Mouse (Mus musculus) spleen, adult 10 weeks (tissue): ENCODE data around the gene Cyp1a1. TPM values are rescaled to one million over a fixed set of nuclear protein-coding genes. Genes with fewer than 3 reads are reported as not detected.

Source experiments
- polyA plus RNA-seq: library from polyadenylated mRNA; stranded (reverse); fragments of 350-450 nt; fragmentation: Illumina TruSeq; extraction: RNeasy Lipid Tissue Mini Kit (QIAGEN cat#74804); gene quantifications from one replicate; pipeline ENCODE4 v1.2.3, GENCODE M21; 2015; ENCODE audit warnings: low replicate concordance; ENCODE audit not compliant: insufficient read depth

Gene Cyp1a1
- 0.30 TPM for polyA plus RNA-seq

GRCm38 (mm10) chr9:57687751-57688150, at the start of gene Cyp1a1:
Cyp1a1 (plus strand) TSS chr9:57687928.

GRCm38 (mm10) chr9:57653283-57653682, 34.4 kb upstream of the Cyp1a1 start, which contains the start of gene Csk:
Csk (minus strand) TSS chr9:57653631.

DNA sequence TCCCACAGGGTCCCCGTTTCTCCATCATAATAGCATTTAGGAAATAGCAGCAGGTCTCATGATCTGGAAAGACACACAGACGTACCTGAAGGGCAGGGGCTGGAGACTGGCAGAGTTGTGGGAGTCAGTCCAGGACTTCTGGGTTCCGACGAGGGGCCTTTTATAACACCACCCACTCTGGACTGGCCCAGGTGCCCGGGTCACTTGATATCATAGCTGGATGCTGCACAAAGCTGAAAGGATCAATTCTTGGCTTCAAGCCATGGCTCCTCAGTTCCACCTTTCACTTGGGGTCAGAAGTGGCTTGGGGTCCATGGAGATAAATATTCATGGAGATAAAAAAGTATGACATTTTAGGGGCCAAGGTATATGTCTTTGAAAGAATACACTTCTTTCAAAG, 4.2 kb upstream of the Cyp1a1 start, which contains the start of gene Cyp1a2:
Gene Cyp1a2 (minus strand): TSS at position 184 of the 400 bp plus-strand sequence.

GRCm38 (mm10) chr9:57708068-57708719, 20.5 kb downstream of the Cyp1a1 start, which contains the start of gene Edc3:
Edc3 (plus strand) TSS chr9:57708540.

Other genes with a start within 250 kb of the Cyp1a1 start
- gene Ppcdc, start 247.8 kb upstream of the Cyp1a1 start, polyA plus RNA-seq = 76.6 TPM
- gene Scamp5, start 219.9 kb upstream of the Cyp1a1 start, polyA plus RNA-seq = 9.7 TPM
- not detected for gene Rpp25, start 183.9 kb upstream of the Cyp1a1 start, polyA plus RNA-seq
- 346 TPM for gene Cox5a, start 166.7 kb upstream of the Cyp1a1 start, polyA plus RNA-seq
- gene Fam219b, start 150.4 kb upstream of the Cyp1a1 start, polyA plus RNA-seq = 22.1 TPM
- gene Mpi, start 135.2 kb upstream of the Cyp1a1 start, polyA plus RNA-seq = 18.1 TPM
- gene Scamp2, start 127.0 kb upstream of the Cyp1a1 start, polyA plus RNA-seq = 64.8 TPM
- 46.6 TPM for gene Ulk3, start 98.5 kb upstream of the Cyp1a1 start, polyA plus RNA-seq
- gene Cplx3, start 81.6 kb upstream of the Cyp1a1 start, polyA plus RNA-seq = not detected
- gene Lman1l, start 67.2 kb upstream of the Cyp1a1 start, polyA plus RNA-seq = not detected
- gene Csk, start 34.3 kb upstream of the Cyp1a1 start, polyA plus RNA-seq = 262 TPM
- gene Cyp1a2, start 4.2 kb upstream of the Cyp1a1 start, polyA plus RNA-seq = not detected
- 17.7 TPM for gene Edc3, start 20.6 kb downstream of the Cyp1a1 start, polyA plus RNA-seq
- gene Clk3, start 77.9 kb downstream of the Cyp1a1 start, polyA plus RNA-seq = 95.7 TPM
- 45.0 TPM for gene Arid3b, start 148.9 kb downstream of the Cyp1a1 start, polyA plus RNA-seq
- gene Ubl7, start 223.1 kb downstream of the Cyp1a1 start, polyA plus RNA-seq = 78.1 TPM